Mouse (Mus musculus) layer of hippocampus, adult 2 months (tissue): ENCODE data around the gene Slc51a. TPM values are rescaled to one million over a fixed set of nuclear protein-coding genes. Genes with fewer than 3 reads are reported as not detected.
"Not testable (repeated sequence)": the region's sequence is repeated elsewhere in the genome, so short reads cannot be mapped to it uniquely, and the experiment has no call there.

Experiments
- DNase-seq, 2 experiments: peaks; one replicate each; pipeline ENCODE4 v3.0.0; 2022; ENCODE audit warnings: low spot score in 2 of 2
- H3K27ac ChIP-seq: fragments of 200-600 bp; 2 replicates; pipeline ENCODE4 v1.8.1; 2022
- H3K4me3 ChIP-seq: fragments of 200-600 bp; 2 replicates; pipeline ENCODE4 v1.8.1; 2022; ENCODE audit warnings: mild to moderate bottlenecking
- CTCF ChIP-seq: fragments of 200-600 bp; conservative IDR thresholded peaks from 2 replicates; pipeline ENCODE4 v1.8.1; 2022; ENCODE audit warnings: antibody characterized with exemption, mild to moderate bottlenecking, moderate library complexity
- total RNA-seq, 2 experiments: library from RNA; stranded (reverse); gene quantifications; 2 replicates each; pipeline ENCODE4 v1.2.3; 2021

The Slc51a gene
- total RNA-seq, 2 experiments from 2014 or later: not detected

DNA sequence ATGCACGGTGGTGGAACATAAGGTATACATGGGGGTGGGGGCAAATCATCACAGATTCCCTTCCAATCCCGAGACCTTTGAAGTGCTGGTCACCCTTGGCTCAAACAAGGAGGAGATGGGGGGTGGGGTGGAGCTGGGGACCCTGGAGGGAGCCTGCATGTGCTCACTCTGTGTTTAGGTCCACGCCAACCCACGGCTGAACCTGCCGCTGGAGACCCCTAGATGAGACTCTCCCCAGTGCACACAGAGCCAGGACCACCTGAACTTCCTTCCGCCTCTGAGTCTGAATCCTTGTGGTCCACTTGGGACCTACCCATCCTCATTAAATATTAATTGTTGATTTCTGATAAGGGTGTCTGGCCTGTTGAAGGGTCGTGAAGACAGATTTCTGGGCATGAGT is 19.2 kb upstream of the Slc51a start:
- H3K4me3 ChIP-seq: no peak overlapping the region
- H3K27ac ChIP-seq: no peak overlapping the region
- DNase-seq: no peak
- TF ChIP-seq CTCF: no peak

DNA sequence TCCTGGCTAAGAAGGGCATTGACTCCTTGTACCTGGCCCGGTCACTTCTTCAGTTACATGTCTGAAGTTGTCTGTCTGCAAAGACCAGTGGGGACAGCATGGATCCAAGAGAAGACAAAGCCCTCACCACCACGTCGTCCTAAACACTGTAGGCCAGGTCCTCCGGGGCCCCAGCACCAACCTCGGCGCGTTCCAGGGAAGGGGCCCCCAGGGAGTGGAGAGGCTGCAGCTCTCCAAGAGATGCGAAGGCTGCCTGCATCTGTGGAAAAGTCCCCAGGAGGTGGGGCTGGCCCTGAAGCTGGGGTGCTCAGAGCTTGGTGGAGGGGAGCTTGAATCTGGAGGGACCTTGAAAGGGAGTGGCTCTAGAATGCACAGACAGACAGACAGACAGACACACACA is 18.6 kb upstream of the Slc51a start:
- no peak for TF ChIP-seq CTCF
- no peak for DNase-seq
- no peak overlapping the region for H3K27ac ChIP-seq

DNA sequence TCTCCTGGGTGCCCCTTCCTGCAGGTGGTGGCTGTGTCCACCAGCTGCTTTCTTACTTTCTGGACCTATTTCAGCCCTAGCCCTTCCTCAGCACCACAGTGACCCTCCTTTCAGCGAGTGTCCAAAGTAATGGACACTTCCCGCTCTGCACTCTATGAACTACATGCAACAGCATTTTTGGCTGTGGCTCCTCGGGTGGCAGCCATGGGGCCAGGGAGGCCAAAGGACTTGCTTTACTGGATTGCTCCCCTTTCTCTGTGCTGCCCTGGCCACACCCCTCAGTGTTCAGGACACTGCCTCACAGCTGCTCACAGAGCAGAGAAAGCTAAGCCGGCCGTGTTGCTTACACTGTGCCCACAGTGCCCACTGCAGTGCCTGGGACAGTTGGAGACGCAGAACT is 16.0 kb upstream of the Slc51a start:
- no peak for DNase-seq
- TF ChIP-seq CTCF: no peak
- H3K4me3 ChIP-seq: no peak overlapping the region
- H3K27ac ChIP-seq: no peak overlapping the region

More for the DNA sequence above, 18.6 kb upstream of the Slc51a start:
- no peak overlapping the region for H3K4me3 ChIP-seq

DNA sequence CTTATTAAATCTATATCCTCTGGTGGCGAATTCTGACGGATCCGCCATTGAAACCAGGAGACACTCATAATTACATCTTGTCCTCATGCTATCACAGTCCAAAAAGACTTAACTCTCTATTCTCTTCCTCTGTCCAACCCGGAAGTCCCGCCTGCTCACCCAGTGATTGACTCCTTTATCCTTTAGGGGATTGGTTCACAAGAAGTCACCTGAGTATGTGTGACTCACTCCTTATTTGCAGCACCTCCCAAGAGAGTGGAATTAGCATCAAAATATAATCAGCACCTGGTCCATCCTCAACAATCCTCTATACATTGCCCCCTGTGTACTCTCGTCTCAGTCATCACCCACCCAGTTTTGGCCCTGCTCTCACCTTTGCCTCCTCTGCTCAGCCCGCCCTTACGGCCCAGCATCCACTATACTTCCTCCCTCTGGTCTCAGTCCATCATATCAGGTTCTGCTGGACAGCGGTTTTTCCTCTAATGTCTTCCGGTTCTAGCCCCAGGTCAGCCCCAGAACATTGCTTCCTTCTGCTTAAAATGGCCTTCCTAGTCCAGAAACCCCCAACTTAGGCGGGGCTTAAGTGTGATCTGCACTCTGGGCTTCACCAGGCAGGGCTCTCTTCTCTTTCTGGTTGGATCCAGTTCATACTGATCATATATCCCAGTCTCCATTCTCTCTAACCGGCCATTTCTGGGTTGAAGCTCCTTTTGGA is 15.1 kb upstream of the Slc51a start:
- Histone ChIP-seq H3K4me3 (no peak overlapping the region), H3K27ac (no peak overlapping the region)
- TF ChIP-seq CTCF: no peak
- DNase-seq: no peak

DNA sequence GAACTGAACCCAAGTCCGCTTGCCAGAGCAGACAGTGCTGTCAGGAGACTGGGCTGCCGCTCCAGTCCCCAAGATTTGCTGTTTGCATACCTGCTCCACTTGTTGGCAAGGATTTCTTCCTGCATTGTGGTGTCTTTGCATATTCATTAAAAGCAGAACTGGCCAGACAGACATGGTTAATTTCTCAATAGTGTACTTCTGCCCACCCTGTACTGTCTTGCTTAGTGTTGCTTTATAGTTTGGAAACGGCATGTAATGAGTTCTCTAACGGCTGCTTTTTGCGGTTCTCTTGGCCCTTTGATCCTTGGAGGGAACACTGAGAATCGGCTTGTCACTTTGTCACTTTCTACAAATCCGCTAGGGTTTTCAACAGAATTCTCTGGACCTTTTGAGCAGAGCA is 13.8 kb upstream of the Slc51a start:
- no peak for DNase-seq
- TF ChIP-seq CTCF: no peak
- Histone ChIP-seq H3K27ac (no peak overlapping the region), H3K4me3 (no peak overlapping the region)

DNA sequence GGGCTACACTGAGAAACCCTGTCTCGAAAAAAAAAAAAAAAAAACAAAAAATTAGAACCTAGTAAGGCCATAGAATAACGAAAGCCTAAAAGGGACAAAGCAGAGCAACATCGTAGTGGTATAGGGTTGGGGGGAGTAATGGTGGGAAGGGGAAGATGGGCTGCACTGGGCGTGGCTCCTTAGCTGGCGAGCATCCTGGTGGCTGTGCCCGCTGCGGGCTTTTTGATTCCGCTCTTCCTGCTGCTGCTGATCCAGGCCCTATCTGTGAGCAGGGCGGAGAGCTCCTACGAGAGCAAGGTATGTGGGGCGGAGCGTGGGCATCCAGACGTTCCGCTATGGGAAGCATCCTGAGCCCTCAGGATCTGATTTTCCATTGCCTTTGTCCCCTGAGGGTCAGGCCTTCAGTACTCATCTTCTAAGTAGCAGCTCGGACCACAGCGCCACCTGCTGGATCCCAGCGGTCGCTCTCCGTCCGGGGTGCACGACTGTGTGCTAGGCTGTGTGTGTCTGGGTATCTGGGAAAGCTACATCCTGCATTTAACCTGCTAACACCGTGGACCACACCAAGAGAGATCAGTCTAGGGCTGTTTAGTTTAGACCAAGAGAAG is 11.9 kb upstream of the Slc51a start:
- peak; percentile 98 for TF ChIP-seq CTCF
- peak overlapping the region; percentile 42 for H3K4me3 ChIP-seq
- peak overlapping the region; percentile 80 for H3K27ac ChIP-seq
- DNase-seq: peak; percentile 79 to 92

DNA sequence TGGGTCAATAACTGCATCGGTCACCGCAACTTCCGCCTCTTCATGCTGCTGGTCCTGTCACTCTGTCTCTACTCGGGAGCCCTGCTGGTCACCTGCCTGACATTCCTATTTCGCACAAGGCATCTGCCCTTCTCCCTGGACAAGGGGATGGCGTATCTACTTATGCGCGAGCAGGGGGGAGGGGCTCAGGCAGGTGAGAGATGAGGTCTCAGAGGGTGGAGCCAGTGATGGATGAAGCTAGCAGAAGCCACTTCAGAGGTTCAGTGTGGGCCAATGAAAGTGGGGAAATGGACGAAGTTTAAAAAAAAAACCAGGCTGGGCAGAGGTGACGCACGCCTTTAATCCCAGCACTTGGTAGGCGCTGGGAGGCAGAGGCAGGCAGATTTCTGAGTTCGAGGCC is 11.3 kb upstream of the Slc51a start:
- no peak for TF ChIP-seq CTCF
- Histone ChIP-seq H3K4me3 (no peak overlapping the region), H3K27ac (no peak overlapping the region)
- no peak for DNase-seq

DNA sequence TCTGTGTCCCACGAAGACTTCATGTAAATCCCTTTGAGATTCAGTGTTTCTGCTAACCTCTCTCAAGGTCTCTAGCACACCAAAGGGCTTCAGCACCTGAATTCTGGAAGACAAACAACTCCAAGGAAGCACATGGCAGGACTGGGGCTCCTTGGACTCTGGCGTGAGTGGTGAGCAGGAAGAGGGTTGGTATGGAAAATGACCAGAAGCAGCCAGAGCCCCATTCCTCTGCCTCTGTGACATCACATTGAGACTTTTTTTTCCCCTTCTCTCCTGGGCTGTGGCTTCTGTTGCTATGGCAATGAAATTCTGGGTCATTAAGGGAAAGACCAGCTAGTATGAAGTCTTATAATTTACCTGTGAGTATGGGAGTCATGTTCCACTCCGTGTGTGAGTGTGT is 8.3 kb upstream of the Slc51a start, which contains the start of gene Zdhhc19:
Gene Zdhhc19, plus strand, starts transcription at position 301 of the 400 bp plus-strand sequence.
- Histone ChIP-seq H3K27ac (no peak within 1 kb of the TSS), H3K4me3 (no peak within 1 kb of the TSS)
- DNase-seq: no peak
- TF ChIP-seq CTCF: no peak

DNA sequence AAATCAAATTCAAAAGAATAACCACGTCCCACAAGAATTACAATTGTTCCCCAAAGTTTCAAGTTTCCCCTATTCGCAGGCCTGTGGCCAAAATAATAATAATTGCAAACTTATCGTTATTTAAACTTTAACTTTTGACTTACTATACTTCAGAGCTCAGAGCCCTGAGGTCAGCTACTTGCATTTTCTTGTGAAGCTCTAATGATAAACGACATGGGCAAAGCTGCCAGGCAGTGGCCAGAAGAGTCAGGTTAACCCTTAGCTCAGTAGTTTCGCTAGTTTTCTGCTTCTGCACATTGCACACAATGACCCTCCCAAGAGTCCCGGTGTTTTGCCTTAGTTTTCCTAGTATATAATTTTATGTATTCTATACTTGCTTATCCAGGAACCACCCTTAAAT is 6.7 kb upstream of the Slc51a start:
- H3K27ac ChIP-seq, DNase-seq, H3K4me3 ChIP-seq: not testable (repeated sequence)

DNA sequence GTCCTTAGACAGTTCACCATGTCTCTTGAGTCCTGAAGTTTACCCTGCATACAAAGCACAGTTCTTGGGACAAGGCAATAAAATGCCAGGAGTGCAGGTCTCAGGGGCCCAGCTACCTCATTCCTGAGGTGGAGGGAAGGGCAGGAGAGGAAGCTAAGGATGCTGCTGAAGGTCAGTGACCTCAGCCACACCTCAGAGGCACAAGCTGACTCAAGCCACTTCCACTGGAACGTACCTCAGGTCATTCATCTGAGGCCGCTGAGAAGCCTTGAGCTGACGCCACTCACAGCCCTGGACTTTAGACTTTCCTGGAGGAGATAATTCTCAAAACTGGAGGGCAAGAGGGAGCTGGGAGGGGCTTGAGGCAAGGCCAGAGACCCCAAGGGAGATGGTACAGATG is 1.3 kb upstream of the Slc51a start:
- DNase-seq: no peak
- no peak for TF ChIP-seq CTCF
- H3K4me3 ChIP-seq: no peak overlapping the region
- H3K27ac ChIP-seq: no peak overlapping the region

DNA sequence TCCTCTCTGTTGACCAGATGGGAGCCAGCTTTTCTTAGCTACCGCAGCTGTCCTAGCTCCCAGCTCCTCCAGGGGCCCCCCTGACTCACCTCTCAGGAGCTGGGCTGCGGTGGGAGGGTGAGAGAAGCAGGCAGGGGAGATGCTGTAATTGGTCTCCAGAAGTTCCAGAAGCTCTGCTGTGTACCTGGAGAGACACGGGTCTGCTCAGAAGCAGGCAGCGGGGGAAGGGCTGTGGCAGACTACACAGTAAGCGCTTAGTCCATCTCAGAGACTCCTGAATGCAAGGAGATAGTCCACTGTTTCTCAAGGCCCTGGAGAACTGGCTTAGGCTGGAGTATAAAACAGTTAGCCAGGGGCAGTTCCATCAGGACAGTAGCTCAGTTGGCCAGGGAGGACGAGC is 1.6 kb downstream of the Slc51a start:
- no peak for DNase-seq
- no peak overlapping the region for H3K27ac ChIP-seq
- no peak overlapping the region for H3K4me3 ChIP-seq
- no peak for TF ChIP-seq CTCF

DNA sequence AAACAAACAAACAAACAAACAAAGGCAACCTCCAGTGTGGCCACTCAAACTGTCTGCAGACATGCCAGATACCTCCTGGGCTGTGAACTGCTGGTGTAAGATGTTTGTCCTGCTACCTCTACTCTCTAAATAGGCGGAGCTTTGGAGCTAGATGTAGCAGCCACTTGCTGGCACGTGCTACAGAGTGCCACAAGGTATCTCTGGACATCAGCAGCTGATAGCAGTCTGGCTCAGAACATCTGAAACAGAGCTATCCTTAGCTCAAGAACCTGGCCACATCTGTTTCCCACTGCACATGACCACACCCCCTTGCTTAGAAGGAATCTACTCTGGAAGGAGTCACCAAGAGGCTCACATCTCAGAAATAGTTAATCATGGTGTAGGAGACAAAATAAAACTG is 2.5 kb downstream of the Slc51a start:
- Histone ChIP-seq H3K4me3 (no peak overlapping the region), H3K27ac (no peak overlapping the region)
- DNase-seq: no peak
- no peak for TF ChIP-seq CTCF

DNA sequence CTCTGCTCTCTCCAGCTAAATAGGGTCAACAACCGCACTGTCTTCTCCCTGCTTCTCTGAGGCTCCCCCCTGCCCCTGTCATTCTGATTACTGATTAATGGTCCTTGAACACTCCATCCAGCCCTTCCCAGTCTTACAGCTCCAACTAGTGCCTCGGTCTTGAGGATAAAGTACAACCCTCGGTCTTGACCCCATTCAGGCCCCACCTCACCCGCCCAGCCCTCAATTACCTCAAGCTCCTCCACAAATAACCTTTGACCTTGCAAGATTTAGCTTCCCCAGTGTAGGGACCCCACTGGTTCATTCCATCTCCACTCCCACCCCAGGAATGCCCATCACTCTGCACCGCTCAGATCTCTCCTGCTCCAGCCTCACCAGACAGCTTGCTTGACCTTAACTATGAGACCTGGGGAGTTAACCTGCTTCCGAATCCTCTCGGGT is 3.2 kb downstream of the Slc51a start:
- H3K4me3 ChIP-seq: no peak overlapping the region
- DNase-seq: no peak
- no peak for TF ChIP-seq CTCF
- H3K27ac ChIP-seq: no peak overlapping the region

DNA sequence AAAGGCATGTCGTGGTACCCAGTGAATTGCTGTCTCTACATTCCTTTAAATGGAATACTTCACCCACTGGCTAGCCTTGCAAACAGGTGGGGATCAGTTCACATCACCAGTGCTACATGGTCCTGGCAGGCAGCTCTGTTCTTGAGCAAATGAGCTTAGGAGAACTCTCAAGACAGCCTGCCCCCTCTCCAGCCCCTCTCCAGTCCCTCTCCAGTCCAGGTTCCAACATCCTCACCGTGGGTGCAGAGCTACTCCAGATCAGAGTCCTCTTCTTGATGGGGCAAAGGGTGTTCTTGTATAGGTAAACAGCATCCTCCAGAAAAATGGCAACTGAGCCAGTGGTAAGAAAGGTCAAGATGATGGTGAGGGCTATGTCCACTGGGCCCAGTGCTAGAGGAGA is 8.3 kb downstream of the Slc51a start:
- no peak for TF ChIP-seq CTCF
- Histone ChIP-seq H3K27ac (no peak overlapping the region), H3K4me3 (no peak overlapping the region)
- DNase-seq: no peak
